8 mouse cellular contexts compared by ENCODE assay signal in the genomic region with DNA sequence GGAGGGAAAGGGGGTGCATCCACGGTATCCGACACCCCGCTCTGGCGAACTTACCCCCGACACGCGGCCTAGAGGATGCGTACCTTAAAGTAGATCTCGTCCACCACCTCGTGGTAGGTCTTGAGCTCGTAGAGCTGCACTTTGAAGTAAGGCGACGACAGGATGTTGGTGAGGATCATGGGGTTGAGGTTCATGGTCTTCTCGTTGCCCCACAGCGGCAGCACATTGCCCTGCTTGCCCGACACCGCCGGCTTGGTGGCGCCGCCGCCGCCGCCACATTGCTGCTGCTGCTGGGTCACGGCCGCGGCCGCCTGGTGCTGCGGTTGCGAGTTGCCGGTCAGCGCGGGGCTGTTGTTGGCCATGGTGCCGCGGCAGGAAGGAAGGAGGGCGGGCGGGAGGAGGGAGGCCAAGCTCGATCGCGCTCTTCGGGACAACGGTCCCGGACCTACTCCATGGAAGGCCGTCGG. TPM values are rescaled to one million over a fixed set of nuclear protein-coding genes. Genes with fewer than 3 reads are reported as not detected.
DNase-seq lines count a peak whose midpoint lies in the region; ATAC-seq lines count a peak whose summit lies in the region.

No protein-coding gene starts in this region.

- H3K9me3 ChIP-seq in hindbrain, embryonic 15.5 days, result no peaks in the 10 kb centered on the region

- ATAC-seq in hindbrain, embryonic 15.5 days (ENCODE audit: low FRiP score, low read depth), result peak; percentile 92
- ATAC-seq in megakaryocyte-erythroid progenitor cell, adult 5-6 weeks (replicated peaks; ENCODE audit: low FRiP score, low TSS enrichment, poor library complexity, severe bottlenecking), result peak; percentile 58

- intact Hi-C loops in left cerebral cortex, postnatal 25 days (cut with DNase I), result loop anchor here (5.0 to 10.0 kb wide), 6 partner anchors 51 to 584 kb away; a partner anchor contains a TSS

- no peaks in the 10 kb centered on the region for H3K27me3 ChIP-seq in hindbrain, embryonic 15.5 days

- peaks cover 23% of the 10 kb centered on the region for H3K4me1 ChIP-seq in hindbrain, embryonic 15.5 days (replicated peaks)

- peak overlapping the region; percentile 84 for H3K9ac ChIP-seq in hindbrain, embryonic 15.5 days

- H3K27ac ChIP-seq in hindbrain, embryonic 15.5 days (replicated peaks), result peak overlapping the region; percentile 98

- peak overlapping the region; percentile 99 for H3K4me3 ChIP-seq in hindbrain, embryonic 15.5 days

- peak; percentile 86 for DNase-seq in NIH3T3 (ENCODE audit: low read depth)
- peak; percentile 75 for DNase-seq in cerebellum, adult 9-11 months
- DNase-seq in frontal cortex, postnatal 14 days (ENCODE audit: low spot score in 2 of 2), result peak; percentile 49 to 62
- DNase-seq in left cerebral cortex, postnatal 25 days (ENCODE audit: low spot score in 2 of 2), result peak; percentile 54 to 56
- DNase-seq in right cerebral cortex, postnatal 4 days, result peak; percentile 49
- DNase-seq in yolk sac, embryonic 10.5 days (ENCODE audit: low spot score), result no peak

- H3K36me3 ChIP-seq in hindbrain, embryonic 15.5 days, result peaks cover 13% of the 10 kb centered on the region

- peak overlapping the region; percentile 99 for H3K4me2 ChIP-seq in hindbrain, embryonic 15.5 days

- WGBS in hindbrain, embryonic 15.5 days, result 0% methylated on average over 39 of the region's 44 CpGs

RNA-seq across cellular contexts. Expression of a gene that starts 0.4 kb away (rescaled TPM):
- polyA plus RNA-seq in hindbrain, embryonic 15.5 days (2015; fragmentation: Nextera tagmentation; extraction: Ambion mirVana), result 51.8 and 54.4 TPM in 2 replicates
- total RNA-seq in left cerebral cortex, postnatal 25 days (2021), result 10 to 100 TPM; 39.6 to 43.8 TPM
- 138 and 220 TPM in 2 replicates for total RNA-seq in megakaryocyte-erythroid progenitor cell, adult 5-6 weeks (2014; fragmentation: Nextera tagmentation)
- total RNA-seq in megakaryocyte-erythroid progenitor cell, adult 5-6 weeks (2017), result 307 and 371 TPM in 2 replicates

RNA-seq across cellular contexts. Expression of a gene that starts 21.3 kb away (rescaled TPM):
- 0.05 TPM in 1 of 2 replicates, not detected in the other for polyA plus RNA-seq in hindbrain, embryonic 15.5 days (2015; fragmentation: Nextera tagmentation; extraction: Ambion mirVana)
- total RNA-seq in left cerebral cortex, postnatal 25 days (2021), result under 1 TPM in 1 of 2 experiments, not detected in 1; 0.09 TPM
- not detected in 2 replicates for total RNA-seq in megakaryocyte-erythroid progenitor cell, adult 5-6 weeks (2014; fragmentation: Nextera tagmentation)
- not detected in 2 replicates for total RNA-seq in megakaryocyte-erythroid progenitor cell, adult 5-6 weeks (2017)

RNA-seq across cellular contexts. Expression of a gene that starts 28.6 kb away (rescaled TPM):
- polyA plus RNA-seq in hindbrain, embryonic 15.5 days (2015; fragmentation: Nextera tagmentation; extraction: Ambion mirVana), result 2.3 and 2.5 TPM in 2 replicates
- 1 to 10 TPM; 3.1 to 4.4 TPM for total RNA-seq in left cerebral cortex, postnatal 25 days (2021)
- not detected in 2 replicates for total RNA-seq in megakaryocyte-erythroid progenitor cell, adult 5-6 weeks (2014; fragmentation: Nextera tagmentation)
- not detected in 2 replicates for total RNA-seq in megakaryocyte-erythroid progenitor cell, adult 5-6 weeks (2017)

RNA-seq across cellular contexts. Expression of a gene that starts 29.1 kb away (rescaled TPM):
- 0.66 TPM in 1 of 2 replicates, not detected in the other for polyA plus RNA-seq in hindbrain, embryonic 15.5 days (2015; fragmentation: Nextera tagmentation; extraction: Ambion mirVana)
- not detected for total RNA-seq in left cerebral cortex, postnatal 25 days (2021)
- total RNA-seq in megakaryocyte-erythroid progenitor cell, adult 5-6 weeks (2014; fragmentation: Nextera tagmentation), result not detected in 2 replicates
- not detected in 2 replicates for total RNA-seq in megakaryocyte-erythroid progenitor cell, adult 5-6 weeks (2017)

Comparison
In these comparisons a context has a peak if more than half of its experiments do, and no peak if none do; other contexts are left out.
1. RNA of a gene that starts 28.6 kb away (total RNA-seq): 3.1 to 4.4 TPM in left cerebral cortex, postnatal 25 days; not detected in megakaryocyte-erythroid progenitor cell, adult 5-6 weeks; every median in the first group is over 4 times any median in the second.